In the genomic region with DNA sequence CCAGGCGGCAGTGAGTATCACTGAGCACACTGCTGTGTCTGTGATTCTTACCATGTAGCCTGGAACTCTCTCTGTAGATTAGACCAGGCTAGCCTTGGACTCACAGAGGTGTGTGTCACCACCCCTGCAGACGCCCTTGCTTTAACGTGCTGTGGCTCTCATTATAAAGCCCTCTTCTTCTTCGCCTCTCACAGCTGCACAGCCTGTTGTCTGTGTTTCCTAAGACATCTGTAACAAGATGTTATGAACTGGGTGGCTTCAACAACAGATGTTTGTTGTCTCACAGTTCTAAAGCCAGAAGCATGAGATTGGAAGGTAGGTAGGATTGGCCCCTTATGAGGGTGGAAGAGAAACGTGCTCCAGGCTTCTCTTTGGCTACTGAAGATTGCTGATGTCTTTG, we compare ENCODE assay signal across 19 mouse cellular contexts.
"Had no signal": no experiment of that assay in that cellular context is flagged by ENCODE, and none has a peak within 500 bp of the region (broad histone marks: within the 10 kb centered on the region; RNA-seq: fewer than 3 reads in every experiment).

No protein-coding gene starts in this region.

- H3K27me3 ChIP-seq: limb, embryonic 12.5 days; limb, embryonic 15.5 days; midbrain, embryonic 12.5 days; midbrain, embryonic 15.5 days; neural tube, embryonic 13.5 days had no signal

- ATAC-seq: intestine, embryonic 16.5 days; liver, postnatal 0 days; lung, postnatal 0 days; midbrain, embryonic 15.5 days had no signal

- DNase-seq: kidney, adult 18-20 months; kidney, adult 9 months; kidney, postnatal 14 days; kidney, postnatal 4 days; left cerebral cortex, postnatal 4 days; liver, postnatal 0 days; lung, embryonic 14.5 days; lung, postnatal 36 days; retina, postnatal 1 day had no signal

- H3K4me2 ChIP-seq: limb, embryonic 12.5 days; limb, embryonic 15.5 days; liver, embryonic 11.5 days; lung, embryonic 14.5 days; midbrain, embryonic 12.5 days; midbrain, embryonic 15.5 days; neural tube, embryonic 13.5 days had no signal

- H3K4me3 ChIP-seq: limb, embryonic 12.5 days; limb, embryonic 15.5 days; midbrain, embryonic 12.5 days; midbrain, embryonic 15.5 days; myocyte; neural tube, embryonic 13.5 days had no signal

- H3K9me3 ChIP-seq: limb, embryonic 12.5 days; limb, embryonic 15.5 days; midbrain, embryonic 12.5 days; midbrain, embryonic 15.5 days; neural tube, embryonic 13.5 days had no signal

- H3K9ac ChIP-seq: limb, embryonic 12.5 days; limb, embryonic 15.5 days; liver, embryonic 14.5 days; liver, postnatal 0 days; lung, embryonic 14.5 days; midbrain, embryonic 12.5 days; midbrain, embryonic 15.5 days; neural tube, embryonic 13.5 days had no signal

- H3K36me3 ChIP-seq: limb, embryonic 12.5 days; limb, embryonic 15.5 days; midbrain, embryonic 12.5 days; midbrain, embryonic 15.5 days; neural tube, embryonic 13.5 days had no signal

- H3K27ac ChIP-seq: limb, embryonic 12.5 days; limb, embryonic 15.5 days; liver, embryonic 14.5 days; midbrain, embryonic 12.5 days; midbrain, embryonic 15.5 days; neural tube, embryonic 13.5 days had no signal
